Mouse (Mus musculus): ENCODE measurements around the gene Gm10518. TPM values are rescaled to one million over a fixed set of nuclear protein-coding genes. Genes with fewer than 3 reads are reported as not detected.
"Not testable (repeated sequence)": the region's sequence is repeated elsewhere in the genome, so short reads cannot be mapped to it uniquely, and the experiment has no call there.

Gene Gm10518
- polyA plus RNA-seq, 1 experiment from 2014 or later: not detected

- Histone ChIP-seq H3K9me3 (ENCODE audit: low read depth, low read length) (no peaks in the 10 kb centered on the region), H3K4me3 (ENCODE audit: low read depth, low read length) (no peak overlapping the region), H3K27me3 (ENCODE audit: insufficient read depth, low read length) (no peaks in the 10 kb centered on the region), H3K4me1 (ENCODE audit: insufficient read depth) (no peaks in the 10 kb centered on the region), H3K27ac (ENCODE audit: low read depth) (no peak overlapping the region), H3K36me3 (ENCODE audit: insufficient read depth) (no peaks in the 10 kb centered on the region), H3K4me2 (no peak overlapping the region), H3K9ac (no peak overlapping the region)
- WGBS: 38% methylated on average over 2 of the region's 2 CpGs
- no peak for TF ChIP-seq CTCF (IDR thresholded peaks at IDR 0.05; ENCODE audit: low read depth)
- no peak for ATAC-seq (ENCODE audit: insufficient read depth)
- DNase-seq: no peak
Observed at GRCm38 (mm10) chr1:179813385-179813784, 10.2 kb downstream of the Gm10518 start.

GRCm38 (mm10) chr1:179814616-179815015 is 11.4 kb downstream of the Gm10518 start:
- no peak overlapping the region for H3K4me3 ChIP-seq (ENCODE audit: low read depth, low read length)
- ATAC-seq (ENCODE audit: insufficient read depth) (no peak), DNase-seq (no peak)
- H3K9me3 ChIP-seq (ENCODE audit: low read depth, low read length): no peaks in the 10 kb centered on the region
- H3K4me1 ChIP-seq (ENCODE audit: insufficient read depth): no peaks in the 10 kb centered on the region
- no peak overlapping the region for H3K9ac ChIP-seq
- H3K27me3 ChIP-seq (ENCODE audit: insufficient read depth, low read length): no peaks in the 10 kb centered on the region
- no peak overlapping the region for H3K27ac ChIP-seq (ENCODE audit: low read depth)
- H3K36me3 ChIP-seq (ENCODE audit: insufficient read depth): no peaks in the 10 kb centered on the region
- 77% methylated on average over 2 of the region's 2 CpGs for WGBS
- no peak for TF ChIP-seq CTCF (IDR thresholded peaks at IDR 0.05; ENCODE audit: low read depth)
- H3K4me2 ChIP-seq: no peak overlapping the region

- WGBS: 84% methylated on average over 11 of the region's 11 CpGs
- not testable (repeated sequence) for H3K9ac ChIP-seq; H3K36me3 ChIP-seq (ENCODE audit: insufficient read depth); ATAC-seq (ENCODE audit: insufficient read depth); H3K4me1 ChIP-seq (ENCODE audit: insufficient read depth); H3K27ac ChIP-seq (ENCODE audit: low read depth); H3K4me3 ChIP-seq (ENCODE audit: low read depth, low read length); H3K4me2 ChIP-seq; H3K9me3 ChIP-seq (ENCODE audit: low read depth, low read length); H3K27me3 ChIP-seq (ENCODE audit: insufficient read depth, low read length); DNase-seq
Observed at GRCm38 (mm10) chr1:179818490-179819278, 15.5 kb downstream of the Gm10518 start.

GRCm38 (mm10) chr1:179824549-179824948 is 21.4 kb downstream of the Gm10518 start:
- H3K4me1 ChIP-seq (ENCODE audit: insufficient read depth): no peaks in the 10 kb centered on the region
- no peak for TF ChIP-seq CTCF (IDR thresholded peaks at IDR 0.05; ENCODE audit: low read depth)
- H3K4me2 ChIP-seq: no peak overlapping the region
- H3K9ac ChIP-seq: no peak overlapping the region
- no peak for ATAC-seq (ENCODE audit: insufficient read depth)
- no peak overlapping the region for H3K4me3 ChIP-seq (ENCODE audit: low read depth, low read length)
- DNase-seq: no peak
- no peaks in the 10 kb centered on the region for H3K9me3 ChIP-seq (ENCODE audit: low read depth, low read length)
- 66% methylated on average over 5 of the region's 5 CpGs for WGBS
- no peaks in the 10 kb centered on the region for H3K36me3 ChIP-seq (ENCODE audit: insufficient read depth)
- no peaks in the 10 kb centered on the region for H3K27me3 ChIP-seq (ENCODE audit: insufficient read depth, low read length)
- H3K27ac ChIP-seq (ENCODE audit: low read depth): no peak overlapping the region

GRCm38 (mm10) chr1:179828051-179828450 is 24.9 kb downstream of the Gm10518 start:
- ATAC-seq (ENCODE audit: insufficient read depth) (no peak), DNase-seq (no peak)
- WGBS: 87% methylated on average over 5 of the region's 5 CpGs
- H3K4me2 ChIP-seq: no peak overlapping the region
- no peaks in the 10 kb centered on the region for H3K27me3 ChIP-seq (ENCODE audit: insufficient read depth, low read length)
- no peak overlapping the region for H3K4me3 ChIP-seq (ENCODE audit: low read depth, low read length)
- H3K27ac ChIP-seq (ENCODE audit: low read depth): no peak overlapping the region
- no peaks in the 10 kb centered on the region for H3K36me3 ChIP-seq (ENCODE audit: insufficient read depth)
- H3K9ac ChIP-seq: no peak overlapping the region
- H3K4me1 ChIP-seq (ENCODE audit: insufficient read depth): no peaks in the 10 kb centered on the region
- no peak for TF ChIP-seq CTCF (IDR thresholded peaks at IDR 0.05; ENCODE audit: low read depth)
- no peaks in the 10 kb centered on the region for H3K9me3 ChIP-seq (ENCODE audit: low read depth, low read length)

- Histone ChIP-seq H3K4me3 (ENCODE audit: low read depth, low read length) (no peak overlapping the region), H3K27ac (ENCODE audit: low read depth) (no peak overlapping the region), H3K4me2 (no peak overlapping the region), H3K9ac (no peak overlapping the region), H3K27me3 (ENCODE audit: insufficient read depth, low read length) (no peaks in the 10 kb centered on the region), H3K36me3 (ENCODE audit: insufficient read depth) (no peaks in the 10 kb centered on the region), H3K9me3 (ENCODE audit: low read depth, low read length) (no peaks in the 10 kb centered on the region), H3K4me1 (ENCODE audit: insufficient read depth) (no peaks in the 10 kb centered on the region)
- ATAC-seq (ENCODE audit: insufficient read depth) (no peak), DNase-seq (no peak)
- WGBS: 64% methylated on average over 4 of the region's 4 CpGs
- TF ChIP-seq CTCF (IDR thresholded peaks at IDR 0.05; ENCODE audit: low read depth): no peak
Observed at GRCm38 (mm10) chr1:179828900-179829299, 25.7 kb downstream of the Gm10518 start.

- Histone ChIP-seq H3K9me3 (ENCODE audit: low read depth, low read length) (no peaks in the 10 kb centered on the region), H3K9ac (no peak overlapping the region), H3K4me2 (no peak overlapping the region), H3K36me3 (ENCODE audit: insufficient read depth) (no peaks in the 10 kb centered on the region), H3K27ac (ENCODE audit: low read depth) (no peak overlapping the region), H3K4me1 (ENCODE audit: insufficient read depth) (no peaks in the 10 kb centered on the region), H3K27me3 (ENCODE audit: insufficient read depth, low read length) (no peaks in the 10 kb centered on the region), H3K4me3 (ENCODE audit: low read depth, low read length) (no peak overlapping the region)
- no peak for TF ChIP-seq CTCF (IDR thresholded peaks at IDR 0.05; ENCODE audit: low read depth)
- no peak for ATAC-seq (ENCODE audit: insufficient read depth)
- WGBS: 52% methylated on average over 7 of the region's 7 CpGs
- DNase-seq: no peak
Observed at GRCm38 (mm10) chr1:179832710-179833240, 29.6 kb downstream of the Gm10518 start.
